Mouse (Mus musculus) E14TG2a.4 (cell line): ENCODE measurements around the gene Nop2.

Experiments used
- CTCF ChIP-seq: conservative IDR thresholded peaks from 2 replicates; pipeline ENCODE4 v1.5.1; 2014; ENCODE audit warnings: low read length
- NANOG ChIP-seq: IDR thresholded peaks from 2 replicates; pipeline ENCODE4 v1.6.1; 2014; ENCODE audit warnings: borderline replicate concordance, low read length, mixed read lengths
- POU5F1 ChIP-seq: IDR thresholded peaks from 2 replicates; pipeline ENCODE4 v1.6.1; 2014; ENCODE audit warnings: low read length, borderline replicate concordance

- TF ChIP-seq CTCF (no peak), NANOG (no peak), POU5F1 (no peak)
These were observed 17.3 kb downstream of the Nop2 start for GRCm38 (mm10) chr6:125148926-125149568.
